Comparison of ENCODE assay signal across 39 mouse cellular contexts in genomic region chr2:127390846-127391245, GRCm38 (mm10). TPM values are rescaled to one million over a fixed set of nuclear protein-coding genes. Genes with fewer than 3 reads are reported as not detected.
"Had no signal": no experiment of that assay in that cellular context is flagged by ENCODE, and none has a peak within 500 bp of the region (broad histone marks: within the 10 kb centered on the region; RNA-seq: fewer than 3 reads in every experiment).

No protein-coding gene starts in this region.

- H3K27me3 ChIP-seq: heart, embryonic 12.5 days; hindbrain, embryonic 12.5 days; intestine, embryonic 15.5 days; limb, embryonic 12.5 days; liver, embryonic 13.5 days; liver, embryonic 15.5 days had no signal

- H3K36me3 ChIP-seq: heart, embryonic 10.5 days; heart, embryonic 12.5 days; hindbrain, embryonic 12.5 days; intestine, embryonic 15.5 days; limb, embryonic 10.5 days; limb, embryonic 12.5 days; liver, embryonic 13.5 days; liver, embryonic 15.5 days had no signal

- H3K4me3 ChIP-seq: gastrocnemius, adult 2 months; heart, embryonic 10.5 days; heart, embryonic 12.5 days; hindbrain, embryonic 12.5 days; intestine, embryonic 15.5 days; limb, embryonic 10.5 days; limb, embryonic 12.5 days; liver, embryonic 13.5 days; liver, embryonic 15.5 days had no signal

- H3K9me3 ChIP-seq: heart, embryonic 10.5 days; heart, embryonic 12.5 days; hindbrain, embryonic 12.5 days; intestine, embryonic 15.5 days; limb, embryonic 10.5 days; limb, embryonic 12.5 days; liver, embryonic 13.5 days; liver, embryonic 15.5 days had no signal

- H3K4me2 ChIP-seq: heart, embryonic 12.5 days; hindbrain, embryonic 12.5 days; intestine, embryonic 15.5 days; limb, embryonic 12.5 days; liver, embryonic 11.5 days; liver, embryonic 13.5 days; liver, embryonic 15.5 days had no signal

- H3K4me1 ChIP-seq: hindbrain, embryonic 12.5 days; limb, embryonic 10.5 days; limb, embryonic 12.5 days had no signal

- ATAC-seq: inflammation-experienced regulatory T-cells, adult 6 months; intestine, postnatal 0 days; liver, postnatal 0 days had no signal

- H3K9ac ChIP-seq: heart, embryonic 12.5 days; hindbrain, embryonic 12.5 days; intestine, embryonic 15.5 days; limb, embryonic 12.5 days; liver, embryonic 13.5 days; liver, embryonic 15.5 days; liver, postnatal 0 days had no signal

- DNase-seq: gastrocnemius, adult 2 months; gastrocnemius, postnatal 10 days; gastrocnemius, postnatal 25 days; heart, adult 18-20 months; heart, postnatal 10 days; heart, postnatal 4 days; kidney, adult 18-20 months; kidney, adult 8-10 months; kidney, postnatal 10 days; layer of hippocampus, adult 9-11 months; layer of hippocampus, postnatal 36 days; liver; liver, embryonic 13.5 days; liver, postnatal 0 days had no signal

- H3K27ac ChIP-seq: gastrocnemius, adult 2 months; heart, embryonic 10.5 days; hindbrain, embryonic 12.5 days; intestine, embryonic 15.5 days; limb, embryonic 10.5 days; limb, embryonic 12.5 days; liver, embryonic 13.5 days; liver, embryonic 15.5 days had no signal

RNA-seq across cellular contexts. Expression of gene Adra2b, which starts 27.8 kb away (rescaled TPM):
- total RNA-seq: granulocyte monocyte progenitor cell, adult 5-6 weeks had no signal

RNA-seq across cellular contexts. Expression of gene Gpat2, which starts 34.2 kb away (rescaled TPM):
- total RNA-seq: gastrocnemius, adult 2 months; gastrocnemius, postnatal 25 days; granulocyte monocyte progenitor cell, adult 5-6 weeks; heart, adult 18-20 months; heart, adult 8-10 months; heart, postnatal 10 days; heart, postnatal 25 days had no signal

RNA-seq across cellular contexts. Expression of gene Astl, which starts 52.4 kb away (rescaled TPM):
- total RNA-seq: gastrocnemius, postnatal 25 days; heart, adult 18-20 months; heart, adult 8-10 months; heart, postnatal 10 days; heart, postnatal 25 days; heart, postnatal 4 days; layer of hippocampus, adult 18-20 months; layer of hippocampus, adult 8-10 months; layer of hippocampus, postnatal 14 days; layer of hippocampus, postnatal 36 days; left cerebral cortex, adult 18-20 months; left cerebral cortex, postnatal 14 days; left cerebral cortex, postnatal 36 days had no signal
- polyA plus RNA-seq: frontal cortex, adult 2 months; heart, embryonic 12.5 days; heart, embryonic 14.5 days; heart, embryonic 16.5 days; hindbrain, embryonic 12.5 days; intestine, embryonic 15.5 days; intestine, postnatal 0 days; kidney, embryonic 14.5 days; kidney, embryonic 16.5 days; large intestine, adult 2 months; limb, embryonic 12.5 days; liver, embryonic 11.5 days; liver, embryonic 13.5 days; liver, postnatal 0 days had no signal
